Mouse (Mus musculus) kidney, embryonic 14.5 days (tissue): ENCODE data around the gene Spint5. TPM values are rescaled to one million over a fixed set of nuclear protein-coding genes. Genes with fewer than 3 reads are reported as not detected.

ENCODE experiments used
- ATAC-seq: fragments of 200-750 bp; cut with Nextera tagmentation; 2 replicates; pipeline ENCODE4 v1.8.0; 2017; ENCODE audit warnings: moderate number of reproducible peaks, mild to moderate bottlenecking, moderate TSS enrichment, moderate library complexity; ENCODE audit not compliant: low FRiP score, low TSS enrichment
- H3K27ac ChIP-seq: fragments of 300-500 bp; sonication (generic); 2 replicates; pipeline ENCODE4 v1.5.1; 2014; ENCODE audit warnings: low read depth, mild to moderate bottlenecking, low read length, moderate library complexity, mixed read lengths
- H3K27me3 ChIP-seq: fragments of 300-500 bp; sonication (generic); 2 replicates; pipeline ENCODE4 v1.6.1; 2014; ENCODE audit warnings: mild to moderate bottlenecking, low read length; ENCODE audit not compliant: control insufficient read depth, insufficient read depth
- H3K36me3 ChIP-seq: fragments of 300-500 bp; sonication (generic); 2 replicates; pipeline ENCODE4 v1.6.1; 2014; ENCODE audit warnings: low read length, mixed read lengths; ENCODE audit not compliant: control insufficient read depth, insufficient read depth
- H3K4me1 ChIP-seq: fragments of 300-500 bp; sonication (generic); 2 replicates; pipeline ENCODE4 v1.6.1; 2014; ENCODE audit warnings: low read length, mixed read lengths; ENCODE audit not compliant: control insufficient read depth, insufficient read depth
- H3K4me2 ChIP-seq: fragments of 300-500 bp; sonication (generic); replicated peaks from 2 replicates; pipeline ENCODE4 v1.6.1; 2014; ENCODE audit warnings: low read depth, mild to moderate bottlenecking, low read length
- H3K4me3 ChIP-seq: fragments of 300-500 bp; sonication (generic); 2 replicates; pipeline ENCODE4 v1.5.1; 2014; ENCODE audit warnings: mild to moderate bottlenecking, low read length
- H3K9ac ChIP-seq: fragments of 300-500 bp; sonication (generic); 2 replicates; pipeline ENCODE4 v1.6.1; 2014; ENCODE audit warnings: low read depth, mild to moderate bottlenecking, low read length, moderate library complexity
- H3K9me3 ChIP-seq: fragments of 300-500 bp; sonication (generic); 2 replicates; pipeline ENCODE4 v1.6.1; 2016; ENCODE audit warnings: low read length; ENCODE audit not compliant: control insufficient read depth
- WGBS: fragments of 180-500 bp; shearing (Covaris S2); extraction: QIAGEN DNeasy Blood & Tissue Kit; methylation state at CpG from one replicate; pipeline ENCODE4 v1.1.7; 2014; 5-methylcytosine and 5-hydroxymethylcytosine counted together
- polyA plus RNA-seq: library from polyadenylated mRNA; unstranded; fragments of >200 nt; fragmentation: Nextera tagmentation; extraction: Ambion mirVana; gene quantifications from 2 replicates; pipeline ENCODE4 v1.2.1, GENCODE M21; 2014

The Spint5 gene
- polyA plus RNA-seq = not detected in 2 replicates

- no peak within 1 kb of the TSS for H3K27ac ChIP-seq
- WGBS = 82% methylated on average over 6 of the region's 6 CpGs
- no peaks in the 10 kb centered on the region for H3K4me1 ChIP-seq
- H3K4me2 ChIP-seq = no peak within 1 kb of the TSS
- ATAC-seq = no peak
- H3K27me3 ChIP-seq = no peaks in the 10 kb centered on the region
- no peaks in the 10 kb centered on the region for H3K36me3 ChIP-seq
- H3K4me3 ChIP-seq = no peak within 1 kb of the TSS
- H3K9me3 ChIP-seq = no peaks in the 10 kb centered on the region
- H3K9ac ChIP-seq = no peak within 1 kb of the TSS
Measured at GRCm38 (mm10) chr2:164715005-164715404, at the start of gene Spint5. Spint5 (plus strand) TSS chr2:164715305.

DNA sequence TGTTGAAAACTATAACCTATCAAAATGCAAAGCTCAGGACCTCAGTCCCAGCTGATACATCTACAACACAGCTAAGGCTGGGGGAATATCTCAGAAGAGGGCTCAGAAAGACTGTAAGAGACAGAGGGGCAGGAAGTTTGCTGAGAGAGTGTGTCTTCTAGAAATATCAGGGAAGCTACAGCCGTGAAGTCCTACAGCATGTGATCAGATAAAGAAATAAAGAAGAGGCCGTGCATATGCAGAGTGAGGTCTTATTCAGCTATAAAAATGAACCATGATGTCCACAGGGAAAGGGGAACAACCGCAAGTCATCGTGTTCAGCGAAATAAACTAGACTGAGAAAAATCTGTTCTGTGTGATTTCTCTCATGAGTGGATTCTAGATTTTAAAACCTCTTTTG lies 44.8 kb upstream of the Spint5 start:
- H3K27ac ChIP-seq = no peak overlapping the region
- no peak for ATAC-seq
- 76% methylated on average over 5 of the region's 5 CpGs for WGBS
- H3K9me3 ChIP-seq = no peaks in the 10 kb centered on the region
- no peaks in the 10 kb centered on the region for H3K4me1 ChIP-seq
- no peak overlapping the region for H3K4me2 ChIP-seq
- no peaks in the 10 kb centered on the region for H3K36me3 ChIP-seq
- no peaks in the 10 kb centered on the region for H3K27me3 ChIP-seq
- no peak overlapping the region for H3K9ac ChIP-seq
- no peak overlapping the region for H3K4me3 ChIP-seq

DNA sequence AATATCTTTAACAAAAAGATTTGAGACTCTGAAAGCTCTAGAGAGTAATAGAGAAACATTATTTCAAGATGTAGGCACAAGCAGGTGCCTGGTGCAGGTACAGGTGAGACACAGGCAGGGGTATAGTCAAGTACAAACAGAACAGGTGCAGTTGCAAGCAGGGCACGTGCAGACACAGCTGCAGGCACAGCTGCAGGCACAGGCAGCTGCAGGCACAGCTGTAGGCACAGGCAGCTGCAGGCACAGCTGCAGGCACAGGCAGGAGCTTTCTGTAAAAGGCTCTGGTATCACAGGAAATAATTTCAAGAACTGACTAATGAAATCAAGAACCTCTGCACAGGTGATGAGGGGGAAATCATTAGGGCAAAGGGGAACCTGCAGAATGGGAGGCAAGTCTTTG lies 44.2 kb upstream of the Spint5 start:
- Histone ChIP-seq H3K4me2 (no peak overlapping the region), H3K9me3 (no peaks in the 10 kb centered on the region), H3K27ac (no peak overlapping the region), H3K4me3 (no peak overlapping the region), H3K36me3 (no peaks in the 10 kb centered on the region), H3K9ac (no peak overlapping the region), H3K4me1 (no peaks in the 10 kb centered on the region), H3K27me3 (no peaks in the 10 kb centered on the region)
- no peak for ATAC-seq
- 32% methylated on average over 1 of the region's 1 CpGs for WGBS

DNA sequence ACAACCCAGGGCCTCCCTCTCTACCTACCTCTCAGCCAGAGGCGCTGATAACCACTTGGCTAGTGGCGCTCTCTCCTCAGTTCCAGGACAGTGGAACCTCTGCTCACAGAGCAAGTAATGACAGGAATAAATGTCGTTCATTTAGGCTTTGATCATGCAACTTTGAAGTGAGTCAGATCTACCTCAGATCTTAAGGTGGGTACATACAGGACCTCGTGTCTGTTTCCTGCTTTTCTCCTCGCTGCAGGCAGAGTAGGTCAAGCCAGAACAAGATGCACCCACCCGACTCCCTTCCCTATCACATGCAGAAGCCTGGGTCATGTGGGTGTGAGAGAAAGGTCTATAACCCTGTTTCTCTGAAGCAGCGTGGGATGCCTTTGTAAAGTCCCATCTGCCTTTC lies 41.1 kb upstream of the Spint5 start, which contains the start of gene Wfdc11:
TSS of gene Wfdc11 (minus strand) at position 101 of the 400 bp plus-strand sequence.
- Histone ChIP-seq H3K9me3 (no peaks in the 10 kb centered on the region), H3K27me3 (no peaks in the 10 kb centered on the region)

DNA sequence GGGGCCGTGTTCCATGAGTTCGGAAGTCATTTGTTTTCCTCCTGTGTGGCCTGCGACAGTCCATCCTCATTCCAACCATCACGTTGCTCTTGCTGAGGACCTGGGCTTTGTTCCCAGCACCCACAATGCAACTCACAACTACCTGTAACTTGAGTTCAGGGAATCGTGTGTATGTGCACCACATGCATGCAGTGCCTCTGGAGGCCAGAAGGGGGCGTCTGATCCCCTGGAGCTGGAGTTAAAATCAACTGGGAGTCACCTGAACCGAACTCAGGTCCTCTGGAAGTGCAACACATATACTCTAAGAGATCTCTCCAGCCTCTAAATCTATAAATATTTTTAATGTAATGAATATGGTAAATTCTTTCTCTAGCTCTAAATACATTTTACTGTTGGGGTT lies 39.0 kb upstream of the Spint5 start:
- Histone ChIP-seq H3K4me3 (no peak overlapping the region), H3K36me3 (no peaks in the 10 kb centered on the region), H3K4me2 (no peak overlapping the region), H3K4me1 (peaks cover 9% of the 10 kb centered on the region), H3K27ac (no peak overlapping the region), H3K9me3 (no peaks in the 10 kb centered on the region), H3K27me3 (no peaks in the 10 kb centered on the region), H3K9ac (no peak overlapping the region)
- ATAC-seq = no peak
- WGBS = 80% methylated on average over 7 of the region's 7 CpGs

More for the DNA sequence above, 41.1 kb upstream of the Spint5 start, which contains the start of gene Wfdc11:
- Histone ChIP-seq H3K4me2 (no peak within 1 kb of the TSS), H3K27ac (no peak within 1 kb of the TSS), H3K4me3 (no peak within 1 kb of the TSS), H3K9ac (no peak within 1 kb of the TSS), H3K4me1 (peaks cover 5% of the 10 kb centered on the region), H3K36me3 (no peaks in the 10 kb centered on the region)
- no peak for ATAC-seq
- 63% methylated on average over 7 of the region's 7 CpGs for WGBS

DNA sequence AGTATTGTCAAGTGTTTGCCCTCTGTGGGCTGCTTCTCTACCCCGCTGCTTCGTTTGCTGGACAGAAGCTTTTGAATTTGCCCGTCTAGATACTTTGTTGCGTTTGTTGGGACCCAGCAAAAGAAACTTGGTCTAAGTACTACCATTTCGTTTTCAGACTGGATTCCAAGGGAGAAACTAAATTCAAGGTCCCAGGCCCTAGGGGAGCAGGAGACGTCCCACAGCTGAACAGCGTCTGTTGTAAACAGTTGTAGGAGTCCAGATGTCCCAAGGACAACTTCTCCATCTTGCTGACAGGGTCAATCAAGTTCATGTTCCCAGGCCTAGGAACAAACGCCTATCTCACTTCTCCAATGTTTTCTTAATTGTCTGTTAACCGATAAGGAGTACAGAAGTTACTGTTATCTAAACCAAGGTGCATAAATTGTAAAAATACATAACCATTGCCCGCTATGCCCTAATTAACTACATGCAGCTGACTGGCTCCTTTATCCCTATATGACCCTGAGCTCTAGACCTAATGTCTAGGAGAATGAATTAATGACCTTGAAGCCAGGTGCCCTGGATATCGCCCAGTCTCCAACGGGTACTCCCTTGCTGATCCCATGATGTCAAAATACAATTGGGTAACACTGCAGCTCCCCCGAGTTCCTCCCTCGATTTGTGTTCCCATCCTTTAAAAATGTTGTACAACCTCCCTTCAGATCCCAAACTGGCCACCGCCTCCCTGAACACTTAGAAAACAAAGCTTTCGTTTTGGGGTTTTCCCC lies 38.0 kb upstream of the Spint5 start:
- Histone ChIP-seq H3K9ac (no peak overlapping the region), H3K27ac (no peak overlapping the region), H3K4me3 (no peak overlapping the region), H3K27me3 (no peaks in the 10 kb centered on the region), H3K4me1 (peaks cover 9% of the 10 kb centered on the region), H3K36me3 (no peaks in the 10 kb centered on the region), H3K9me3 (no peaks in the 10 kb centered on the region), H3K4me2 (no peak overlapping the region)
- no peak for ATAC-seq
- 63% methylated on average over 16 of the region's 16 CpGs for WGBS

DNA sequence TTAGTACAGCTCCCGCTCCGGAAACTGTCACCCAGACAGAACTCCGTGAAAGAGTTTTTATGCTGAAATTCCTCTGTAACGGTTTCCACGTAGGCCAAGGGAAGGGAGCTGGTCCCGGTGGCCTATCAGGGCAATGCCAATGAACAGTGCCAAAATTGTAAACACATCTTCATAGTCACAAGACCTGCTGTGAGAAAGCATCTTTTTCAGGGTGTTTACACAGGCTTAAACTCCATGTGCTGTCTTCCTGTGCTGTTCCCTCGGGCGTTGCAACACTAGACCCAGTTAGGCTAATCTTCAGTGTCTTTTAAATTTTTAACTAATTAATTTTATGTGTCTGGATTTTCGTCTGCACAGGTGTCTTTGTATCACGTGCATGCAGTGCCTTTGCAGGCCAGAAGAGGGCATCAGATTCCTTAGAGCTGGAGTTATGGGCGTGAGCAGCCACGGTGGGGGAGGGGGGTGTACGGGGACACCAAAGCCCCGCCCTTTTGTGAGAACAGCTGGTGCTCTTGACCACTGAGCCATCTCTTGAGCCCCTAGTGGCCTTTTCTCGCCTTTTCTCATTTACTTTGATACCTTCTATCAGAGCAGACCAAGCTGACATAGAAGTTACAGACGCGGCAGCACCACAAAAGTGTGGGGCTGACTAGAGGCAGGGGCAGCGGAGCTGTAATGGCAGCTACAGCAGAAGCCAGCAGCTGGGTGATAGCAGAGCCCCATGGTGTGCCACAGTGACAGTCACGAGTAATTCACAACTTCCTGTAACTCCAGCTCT lies 36.1 kb upstream of the Spint5 start:
- Histone ChIP-seq H3K4me3 (peak overlapping the region; percentile 18; the same call in 1 of the 2 replicates), H3K27ac (no peak overlapping the region), H3K9ac (no peak overlapping the region), H3K36me3 (no peaks in the 10 kb centered on the region), H3K4me1 (peaks cover 9% of the 10 kb centered on the region), H3K9me3 (no peaks in the 10 kb centered on the region), H3K27me3 (no peaks in the 10 kb centered on the region), H3K4me2 (peak overlapping the region; percentile 38)
- ATAC-seq = peak; percentile 91
- WGBS = 17% methylated on average over 19 of the region's 19 CpGs

DNA sequence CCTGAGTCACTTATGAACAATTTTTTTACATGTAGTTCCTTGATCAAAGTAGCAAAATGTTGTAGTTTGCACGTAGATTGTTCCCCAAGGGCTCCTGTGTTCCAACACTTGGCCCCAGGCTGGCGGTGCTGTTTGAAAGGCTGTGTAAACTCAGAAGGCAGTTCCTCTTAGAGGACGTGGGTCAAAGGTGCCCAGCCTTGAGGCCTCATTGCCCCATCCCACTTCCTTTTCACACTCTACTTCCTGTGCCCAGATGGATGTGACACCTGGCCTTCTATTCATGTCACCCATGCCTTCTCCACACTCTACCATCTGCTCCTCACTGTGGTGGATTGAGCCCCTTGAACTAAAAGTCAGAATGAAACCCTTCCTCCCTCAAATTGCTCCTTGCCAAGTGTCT lies 35.2 kb upstream of the Spint5 start:
- no peak overlapping the region for H3K4me3 ChIP-seq
- peaks cover 9% of the 10 kb centered on the region for H3K4me1 ChIP-seq
- no peak overlapping the region for H3K4me2 ChIP-seq
- WGBS = 28% methylated on average over 3 of the region's 3 CpGs
- no peaks in the 10 kb centered on the region for H3K9me3 ChIP-seq
- ATAC-seq = no peak
- H3K27ac ChIP-seq = no peak overlapping the region
- H3K27me3 ChIP-seq = no peaks in the 10 kb centered on the region
- H3K9ac ChIP-seq = no peak overlapping the region
- H3K36me3 ChIP-seq = no peaks in the 10 kb centered on the region

DNA sequence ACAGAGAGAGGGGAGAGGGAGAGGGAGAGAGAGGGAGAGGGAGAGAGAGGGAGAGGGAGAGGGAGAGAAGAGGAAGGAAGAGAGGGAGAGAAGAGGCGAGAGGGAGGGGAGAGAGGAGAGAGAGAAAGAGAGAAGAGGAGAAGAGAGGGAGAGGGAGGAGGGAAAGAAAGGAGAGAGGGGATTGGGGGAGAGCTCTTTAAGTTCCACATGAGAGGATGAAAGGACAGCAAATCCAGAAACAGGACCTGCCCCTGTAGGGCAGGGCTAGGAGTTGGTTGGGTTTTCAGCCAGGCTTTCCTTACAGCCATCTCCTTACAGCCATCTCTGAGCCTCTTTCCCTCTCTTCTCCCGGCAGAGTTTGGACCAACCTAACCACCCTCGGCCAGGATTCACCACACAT lies 30.3 kb upstream of the Spint5 start, which contains the start of gene Wfdc13:
TSS of gene Wfdc13 (plus strand) at position 301 of the 400 bp plus-strand sequence.
- WGBS = 71% methylated on average over 3 of the region's 3 CpGs

More for the DNA sequence above, 30.3 kb upstream of the Spint5 start, which contains the start of gene Wfdc13:
- no peak within 1 kb of the TSS for H3K27ac ChIP-seq
- H3K4me2 ChIP-seq = no peak within 1 kb of the TSS
- no peak for ATAC-seq
- no peaks in the 10 kb centered on the region for H3K9me3 ChIP-seq
- H3K9ac ChIP-seq = no peak within 1 kb of the TSS
- H3K27me3 ChIP-seq = no peaks in the 10 kb centered on the region
- H3K4me1 ChIP-seq = no peaks in the 10 kb centered on the region
- no peaks in the 10 kb centered on the region for H3K36me3 ChIP-seq
- no peak within 1 kb of the TSS for H3K4me3 ChIP-seq
